Mouse (Mus musculus) small intestine, adult 2 months (tissue): Measurements from ENCODE around the gene Lmbrd2.

Source experiments
- CTCF ChIP-seq: fragments of 200-500 bp; IDR thresholded peaks from 2 replicates; pipeline ENCODE4 v1.5.1; 2012; ENCODE audit warnings: low read depth, mild to moderate bottlenecking, control low read depth, inconsistent platforms, low read length, moderate library complexity, mixed read lengths; ENCODE audit not compliant: insufficient replicate concordance, insufficient read length; ENCODE audit errors: extremely low read depth
- POLR2A ChIP-seq: fragments of 200-500 bp; IDR thresholded peaks from 2 replicates; pipeline ENCODE4 v1.6.1; 2012; ENCODE audit warnings: low read depth, mild to moderate bottlenecking, control low read depth, inconsistent platforms, low read length, moderate library complexity

GRCm38 (mm10) chr15:9130772-9131498 is 9.4 kb upstream of the Lmbrd2 start:
- TF ChIP-seq CTCF = no peak
- no peak for TF ChIP-seq POLR2A
